Mouse (Mus musculus) testis, adult 2 months (tissue): ENCODE results near the gene Slc2a1. TPM values are rescaled to one million over a fixed set of nuclear protein-coding genes. Genes with fewer than 3 reads are reported as not detected.

Source experiments
- H3K27ac ChIP-seq: fragments of 200-500 bp; 2 replicates; pipeline ENCODE4 v1.5.1; 2012; ENCODE audit warnings: low read depth, low read length; ENCODE audit not compliant: control insufficient read depth, insufficient read depth
- H3K27me3 ChIP-seq: fragments of 200-500 bp; 2 replicates; pipeline ENCODE4 v1.6.1; 2012; ENCODE audit warnings: mild to moderate bottlenecking, low read length, moderate library complexity; ENCODE audit not compliant: control insufficient read depth, insufficient read depth
- H3K36me3 ChIP-seq: fragments of 200-500 bp; 2 replicates; pipeline ENCODE4 v1.6.1; 2012; ENCODE audit warnings: mild to moderate bottlenecking, low read length; ENCODE audit not compliant: control insufficient read depth, insufficient read depth
- H3K4me1 ChIP-seq: fragments of 200-500 bp; 2 replicates; pipeline ENCODE4 v1.6.1; 2012; ENCODE audit warnings: low read length; ENCODE audit not compliant: control insufficient read depth, insufficient read depth
- H3K4me3 ChIP-seq: fragments of 200-500 bp; 2 replicates; pipeline ENCODE4 v1.5.1; 2012; ENCODE audit warnings: low read depth, mild to moderate bottlenecking, low read length, moderate library complexity, mixed read lengths; ENCODE audit not compliant: control insufficient read depth
- CTCF ChIP-seq: fragments of 200-500 bp; IDR thresholded peaks from 2 replicates; pipeline ENCODE4 v1.5.1; 2012; ENCODE audit warnings: low read depth, mild to moderate bottlenecking, inconsistent platforms, low read length, moderate library complexity; ENCODE audit not compliant: control insufficient read depth, insufficient read depth, insufficient replicate concordance
- POLR2A ChIP-seq: fragments of 200-500 bp; IDR thresholded peaks from 2 replicates; pipeline ENCODE4 v1.6.1; 2012; ENCODE audit warnings: low read depth, mild to moderate bottlenecking, inconsistent platforms, low read length, moderate library complexity; ENCODE audit not compliant: control insufficient read depth
- polyA plus RNA-seq: library from polyadenylated mRNA; depleted of rRNA; stranded (reverse); fragments of >200 nt; gene quantifications from 2 replicates; pipeline ENCODE4 v1.2.3, GENCODE M21; 2012

The Slc2a1 gene
- polyA plus RNA-seq, 1 experiment = 7.1 TPM

DNA sequence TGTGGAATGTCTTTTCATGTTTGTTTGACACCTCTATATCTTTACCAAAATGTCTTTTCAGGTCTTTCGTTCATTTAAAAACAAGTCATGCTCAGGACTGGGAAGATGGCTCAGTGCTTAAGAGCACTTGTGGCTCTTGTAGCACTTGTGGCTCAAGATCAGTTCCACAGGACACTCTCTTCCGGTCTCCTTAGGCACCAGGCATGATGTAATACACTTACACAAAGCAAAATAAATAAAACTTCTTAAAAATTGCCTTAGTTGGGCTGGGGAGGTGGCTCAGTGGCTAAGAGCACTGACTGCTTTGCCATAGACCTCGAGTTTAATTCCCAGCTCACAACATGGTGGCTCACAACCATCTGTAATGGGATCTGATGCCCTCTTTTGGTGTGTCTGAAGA lies 52.8 kb downstream of the Slc2a1 start:
- Histone ChIP-seq H3K4me1 (no peaks in the 10 kb centered on the region), H3K27ac (no peak overlapping the region), H3K4me3 (no peak overlapping the region), H3K36me3 (no peaks in the 10 kb centered on the region), H3K27me3 (no peaks in the 10 kb centered on the region)
- TF ChIP-seq POLR2A (no peak), CTCF (no peak)

- H3K36me3 ChIP-seq = no peaks in the 10 kb centered on the region
- H3K27ac ChIP-seq = no peak overlapping the region
- no peaks in the 10 kb centered on the region for H3K27me3 ChIP-seq
- no peak overlapping the region for H3K4me3 ChIP-seq
- TF ChIP-seq CTCF (no peak), POLR2A (no peak)
- no peaks in the 10 kb centered on the region for H3K4me1 ChIP-seq
Measured at GRCm38 (mm10) chr4:119162990-119163389, 54.5 kb downstream of the Slc2a1 start.

GRCm38 (mm10) chr4:119165916-119166315 lies 57.4 kb downstream of the Slc2a1 start:
- TF ChIP-seq POLR2A (no peak), CTCF (no peak)
- Histone ChIP-seq H3K4me3 (no peak overlapping the region), H3K27me3 (no peaks in the 10 kb centered on the region), H3K27ac (no peak overlapping the region), H3K36me3 (no peaks in the 10 kb centered on the region), H3K4me1 (no peaks in the 10 kb centered on the region; the same call in 1 of the 2 replicates)

DNA sequence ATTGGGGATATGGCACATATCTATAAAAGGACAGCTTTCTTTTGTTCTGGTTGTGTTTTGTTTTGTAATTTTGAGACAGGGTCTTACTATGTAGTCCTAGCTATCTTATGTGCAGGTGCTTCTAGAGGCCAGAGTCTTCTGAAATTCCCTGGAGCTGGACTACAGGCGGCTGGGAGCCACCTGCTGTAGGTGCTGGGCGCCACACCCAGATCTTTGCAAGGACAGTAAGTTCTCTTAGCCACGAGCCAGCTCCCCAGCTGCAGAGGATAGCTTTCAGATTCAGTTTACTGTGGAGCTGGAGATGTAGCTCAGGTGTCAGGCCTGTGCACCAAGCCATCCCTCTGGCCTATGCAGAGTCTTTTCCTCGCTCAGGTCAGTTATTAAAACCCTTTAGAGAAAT lies 58.6 kb downstream of the Slc2a1 start:
- no peak overlapping the region for H3K27ac ChIP-seq
- H3K36me3 ChIP-seq = no peaks in the 10 kb centered on the region
- H3K4me3 ChIP-seq = no peak overlapping the region
- no peaks in the 10 kb centered on the region for H3K27me3 ChIP-seq
- no peaks in the 10 kb centered on the region; the same call in 1 of the 2 replicates for H3K4me1 ChIP-seq
- TF ChIP-seq POLR2A (no peak), CTCF (no peak)

DNA sequence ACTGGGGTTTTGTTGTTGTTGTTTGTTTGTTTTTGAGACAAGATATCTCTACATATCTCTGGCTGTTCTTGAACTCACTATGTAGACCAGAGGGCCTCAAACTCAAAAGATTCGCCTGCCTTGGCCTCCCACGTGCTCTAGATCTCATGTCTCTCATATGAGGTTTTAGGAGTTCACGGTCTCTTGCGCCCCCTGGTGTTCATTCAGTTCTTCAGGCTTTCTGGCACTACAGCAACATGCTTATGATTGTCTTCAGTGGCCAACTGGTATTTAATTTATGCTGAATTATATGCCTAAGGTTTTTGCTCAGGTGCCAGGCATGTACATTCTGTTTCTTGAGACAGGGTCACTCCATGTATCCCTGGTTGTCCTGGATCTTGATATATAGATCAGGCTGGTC lies 59.2 kb downstream of the Slc2a1 start:
- TF ChIP-seq POLR2A = no peak
- TF ChIP-seq CTCF = peak; percentile 25; the same call in 1 of the 2 replicates
- H3K27ac ChIP-seq = no peak overlapping the region
- H3K36me3 ChIP-seq = no peaks in the 10 kb centered on the region
- no peak overlapping the region for H3K4me3 ChIP-seq
- no peaks in the 10 kb centered on the region; the same call in 1 of the 2 replicates for H3K4me1 ChIP-seq
- H3K27me3 ChIP-seq = no peaks in the 10 kb centered on the region

- H3K27ac ChIP-seq = peak overlapping the region; percentile 30; the same call in 1 of the 2 replicates
Measured at GRCm38 (mm10) chr4:119172919-119173650, 64.6 kb downstream of the Slc2a1 start.

DNA sequence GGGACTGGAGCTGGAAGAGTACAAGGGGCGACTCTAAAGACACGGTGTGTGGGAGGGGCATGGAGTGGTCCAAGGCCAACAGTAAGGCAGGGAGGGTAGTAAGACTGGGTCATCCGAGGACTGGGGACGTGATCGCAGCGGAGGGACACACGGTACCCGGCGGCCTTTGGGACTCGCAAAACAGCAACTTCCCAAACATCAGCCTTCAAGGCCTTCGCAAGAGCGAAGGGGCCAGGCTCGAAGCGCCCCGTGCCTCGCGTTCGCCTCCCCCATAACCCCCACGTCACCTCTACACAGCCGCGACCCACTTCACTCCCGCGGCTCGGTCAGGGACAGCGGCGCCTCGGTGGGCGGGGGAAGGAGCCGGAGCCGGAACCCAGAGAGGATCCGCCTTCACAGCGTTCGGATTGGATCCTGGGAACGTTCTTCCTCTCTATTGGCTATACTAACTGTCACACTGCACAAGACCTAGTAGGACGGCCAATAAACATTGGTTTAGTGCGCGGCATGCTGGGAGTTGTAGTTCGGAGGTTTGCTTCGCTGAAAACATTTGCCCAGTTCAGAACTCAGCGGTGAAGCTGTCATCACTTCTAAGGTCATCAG lies 65.4 kb downstream of the Slc2a1 start, which contains the start of gene Zfp691:
Gene Zfp691, minus strand, starts transcription at position 345 of the 603 bp plus-strand sequence.
- peaks cover 4% of the 10 kb centered on the region; the same call in 1 of the 2 replicates for H3K4me1 ChIP-seq
- peak within 1 kb of the TSS; percentile 69 for H3K27ac ChIP-seq
- no peaks in the 10 kb centered on the region for H3K27me3 ChIP-seq
- TF ChIP-seq POLR2A (peak; percentile 64; the same call in 1 of the 2 replicates), CTCF (no peak)
- peak within 1 kb of the TSS; percentile 95 for H3K4me3 ChIP-seq
- no peaks in the 10 kb centered on the region for H3K36me3 ChIP-seq

More at GRCm38 (mm10) chr4:119172919-119173650, 64.6 kb downstream of the Slc2a1 start:
- peaks cover 4% of the 10 kb centered on the region; the same call in 1 of the 2 replicates for H3K4me1 ChIP-seq
- no peaks in the 10 kb centered on the region for H3K36me3 ChIP-seq
- H3K27me3 ChIP-seq = no peaks in the 10 kb centered on the region
- TF ChIP-seq POLR2A (no peak), CTCF (no peak)
- H3K4me3 ChIP-seq = peak overlapping the region; percentile 95
